Mouse (Mus musculus) olfactory bulb, adult 2 months (tissue): ENCODE measurements around the gene Rora.

Source experiments
- CTCF ChIP-seq: fragments of 200-500 bp; IDR thresholded peaks from 2 replicates; pipeline ENCODE4 v1.5.1; 2012; ENCODE audit warnings: low read depth, mild to moderate bottlenecking, low read length, moderate library complexity; ENCODE audit not compliant: insufficient read depth
- POLR2A ChIP-seq: fragments of 200-500 bp; IDR thresholded peaks from 2 replicates; pipeline ENCODE4 v1.6.1; 2012; ENCODE audit warnings: mild to moderate bottlenecking, low read depth, low read length, moderate library complexity; ENCODE audit not compliant: insufficient read depth

DNA sequence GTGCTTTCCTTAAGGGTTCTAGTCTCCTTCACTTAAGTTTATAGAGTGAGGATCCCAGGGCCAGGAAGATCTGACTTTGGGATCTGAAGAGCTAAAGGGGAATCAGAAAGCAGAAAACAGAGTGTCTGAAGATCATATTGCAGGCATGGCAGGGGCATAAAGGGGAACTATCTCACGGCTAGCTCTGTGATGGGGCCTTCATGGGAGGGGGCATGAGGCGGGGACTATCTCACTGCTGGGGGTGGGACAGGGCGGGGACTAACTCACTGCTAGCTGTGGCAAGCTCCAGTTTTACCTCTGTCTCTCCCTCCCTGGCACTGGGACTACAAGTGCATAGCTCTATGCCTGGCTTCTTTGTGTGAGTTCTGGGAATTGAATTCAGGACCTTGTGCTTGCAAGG, 279.6 kb downstream of the Rora start:
- TF ChIP-seq POLR2A (no peak), CTCF (no peak)
